Mouse (Mus musculus) gastrocnemius, adult 2 months (tissue): ENCODE measurements around the gene Prkar1a. TPM values are rescaled to one million over a fixed set of nuclear protein-coding genes. Genes with fewer than 3 reads are reported as not detected.

Experiments used
- DNase-seq: peaks from one replicate; pipeline ENCODE4 v3.0.0; 2022
- H3K27ac ChIP-seq: fragments of 200-600 bp; 2 replicates; pipeline ENCODE4 v1.8.1; 2022; ENCODE audit warnings: mild to moderate bottlenecking
- H3K4me3 ChIP-seq: fragments of 200-600 bp; 2 replicates; pipeline ENCODE4 v1.8.1; 2022; ENCODE audit warnings: mild to moderate bottlenecking, moderate library complexity
- CTCF ChIP-seq: fragments of 200-600 bp; IDR thresholded peaks from 2 replicates; pipeline ENCODE4 v1.8.1; 2022; ENCODE audit warnings: antibody characterized with exemption, mild to moderate bottlenecking, moderate library complexity
- intact Hi-C: fragments of 180-260 bp; cut with DNase I; formaldehyde crosslinking; loops from one replicate; pipeline ENCODE4 v1.15.1; 2025
- total RNA-seq, 2 experiments: library from RNA; stranded (reverse); gene quantifications; 2 replicates each; pipeline ENCODE4 v1.2.3; 2021

Gene Prkar1a
- total RNA-seq, 2 experiments from 2014 or later, result 98.9 to 117 TPM

DNA sequence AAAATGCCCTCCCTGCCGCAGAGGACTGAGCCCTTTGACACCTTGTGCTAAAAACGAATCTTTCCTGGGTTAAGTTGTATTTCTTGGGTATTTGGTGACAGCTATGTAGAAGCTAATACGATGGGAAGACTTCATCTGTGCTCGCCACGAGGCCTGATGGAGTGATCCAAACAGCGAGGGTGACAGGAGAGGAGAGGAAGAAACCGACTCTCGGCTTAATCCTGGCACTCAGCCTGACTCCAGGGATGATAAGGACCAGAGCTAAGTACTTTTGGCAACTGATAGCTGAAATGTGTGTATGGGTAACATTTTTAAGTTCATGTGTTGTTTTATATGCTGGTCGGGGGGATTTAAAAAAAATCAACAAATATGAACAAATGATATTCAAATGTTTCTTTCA is 31.7 kb downstream of the Prkar1a start:
- TF ChIP-seq CTCF, result no peak
- intact Hi-C loops, result no loop called here
- Histone ChIP-seq H3K4me3 (no peak overlapping the region), H3K27ac (peak overlapping the region; percentile 51)
- DNase-seq, result no peak

DNA sequence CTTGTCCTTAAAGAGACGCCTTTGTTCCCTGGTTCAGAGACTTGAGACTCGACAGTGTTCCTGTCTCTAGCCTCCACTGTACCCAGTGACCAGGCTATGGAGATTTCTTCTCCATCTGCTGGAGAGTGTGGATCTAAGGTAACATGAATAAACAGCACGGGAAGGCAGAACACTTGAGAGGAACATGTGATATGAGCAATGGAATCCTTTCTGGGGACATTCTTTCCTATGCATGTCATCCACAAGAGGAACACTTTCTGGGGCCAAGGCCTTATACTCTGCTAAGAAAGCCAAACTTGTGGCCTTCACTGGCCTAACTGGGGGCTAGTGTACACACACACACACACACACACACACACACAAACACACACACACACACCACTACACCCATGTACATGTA is 32.4 kb downstream of the Prkar1a start:
- no peak overlapping the region for H3K4me3 ChIP-seq
- no peak for DNase-seq
- TF ChIP-seq CTCF, result no peak
- H3K27ac ChIP-seq, result peak overlapping the region; percentile 51
- intact Hi-C loops, result no loop called here

DNA sequence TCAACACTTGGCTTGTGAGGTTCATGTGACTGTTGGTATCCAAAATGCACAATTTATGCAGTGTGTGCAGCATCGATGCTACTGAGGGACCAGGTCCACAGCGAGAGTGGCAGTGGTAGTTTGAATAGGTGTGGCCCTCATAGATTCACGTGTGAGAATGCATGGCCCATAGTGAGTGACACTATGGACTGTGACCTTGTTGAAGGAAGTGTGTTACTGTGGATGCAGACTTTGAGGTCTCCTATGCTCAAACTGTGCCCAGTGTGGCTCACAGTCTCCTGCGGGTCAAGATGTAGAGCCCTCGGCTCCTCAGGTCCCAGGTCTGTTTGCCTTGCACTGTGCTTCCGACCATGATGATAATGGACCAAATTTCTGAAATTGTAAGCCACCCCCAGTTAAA is 33.0 kb downstream of the Prkar1a start:
- Histone ChIP-seq H3K4me3 (no peak overlapping the region), H3K27ac (peak overlapping the region; percentile 12; the same call in 1 of the 2 replicates)
- DNase-seq, result no peak
- intact Hi-C loops, result no loop called here
- no peak for TF ChIP-seq CTCF

DNA sequence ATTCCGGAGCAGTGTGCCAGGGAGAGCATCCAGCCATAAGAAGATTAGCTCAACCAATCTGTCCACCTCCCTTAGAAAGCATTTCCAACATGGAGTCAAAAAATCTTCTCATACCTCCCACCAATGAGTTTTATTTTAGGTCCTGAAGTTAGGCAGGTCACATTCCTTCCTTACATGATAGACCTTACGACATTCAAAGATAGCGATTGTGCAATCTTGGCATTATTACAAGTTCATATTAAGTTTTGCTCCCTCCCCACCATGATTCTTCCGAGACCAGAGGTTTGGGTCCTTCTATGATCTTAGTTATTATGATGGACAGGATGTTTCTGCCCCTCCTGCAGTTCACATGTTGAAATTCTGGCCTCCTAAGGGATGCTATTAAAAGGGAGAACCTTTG is 40.3 kb downstream of the Prkar1a start:
- intact Hi-C loops, result no loop called here
- Histone ChIP-seq H3K4me3 (no peak overlapping the region), H3K27ac (no peak overlapping the region)
- no peak for TF ChIP-seq CTCF
- no peak for DNase-seq

DNA sequence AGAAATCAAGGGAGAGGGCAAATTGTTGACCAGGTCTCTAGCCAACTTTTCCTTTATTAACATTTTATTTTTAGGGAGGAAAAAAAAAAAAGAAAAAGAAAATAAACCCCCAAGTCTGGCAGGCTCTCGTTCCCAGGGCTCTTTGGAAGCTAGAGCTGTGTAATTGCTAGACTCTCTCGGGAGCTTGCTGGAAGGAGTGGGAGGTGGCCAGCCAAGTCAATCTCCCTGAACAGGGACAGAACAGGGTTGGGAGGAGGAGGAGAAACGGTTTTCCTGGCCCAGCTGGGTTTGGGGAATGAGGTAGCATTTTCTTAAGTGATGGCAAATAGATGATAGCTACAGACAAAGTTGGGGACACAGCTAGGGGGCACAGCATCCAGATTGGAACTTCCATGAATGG is 43.5 kb downstream of the Prkar1a start:
- TF ChIP-seq CTCF, result no peak
- DNase-seq, result peak; percentile 70

DNA sequence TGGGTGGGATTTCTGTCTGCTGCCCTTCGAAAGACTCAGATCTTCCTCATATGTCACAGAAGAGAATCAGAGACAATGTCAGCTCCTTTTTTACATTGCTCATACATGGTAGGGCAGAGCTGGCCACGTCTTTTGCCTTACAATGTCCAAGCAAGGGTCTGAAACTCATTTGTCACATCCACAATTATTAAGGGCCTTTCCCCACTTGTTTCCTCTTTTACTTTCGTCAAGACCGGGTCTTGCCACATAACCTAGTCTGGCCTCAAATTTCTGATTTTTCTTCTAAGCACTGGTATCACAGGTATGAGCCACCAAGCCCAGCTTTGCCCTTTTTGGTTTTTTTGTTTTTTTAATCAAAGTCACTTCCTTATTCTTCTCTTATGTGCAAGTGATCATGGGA is 47.3 kb downstream of the Prkar1a start:
- TF ChIP-seq CTCF, result no peak
- Histone ChIP-seq H3K4me3 (no peak overlapping the region), H3K27ac (no peak overlapping the region)
- intact Hi-C loops, result no loop called here
- DNase-seq, result no peak

More for the DNA sequence above, 43.5 kb downstream of the Prkar1a start:
- Histone ChIP-seq H3K4me3 (no peak overlapping the region), H3K27ac (peak overlapping the region; percentile 63)
- intact Hi-C loops, result no loop called here

DNA sequence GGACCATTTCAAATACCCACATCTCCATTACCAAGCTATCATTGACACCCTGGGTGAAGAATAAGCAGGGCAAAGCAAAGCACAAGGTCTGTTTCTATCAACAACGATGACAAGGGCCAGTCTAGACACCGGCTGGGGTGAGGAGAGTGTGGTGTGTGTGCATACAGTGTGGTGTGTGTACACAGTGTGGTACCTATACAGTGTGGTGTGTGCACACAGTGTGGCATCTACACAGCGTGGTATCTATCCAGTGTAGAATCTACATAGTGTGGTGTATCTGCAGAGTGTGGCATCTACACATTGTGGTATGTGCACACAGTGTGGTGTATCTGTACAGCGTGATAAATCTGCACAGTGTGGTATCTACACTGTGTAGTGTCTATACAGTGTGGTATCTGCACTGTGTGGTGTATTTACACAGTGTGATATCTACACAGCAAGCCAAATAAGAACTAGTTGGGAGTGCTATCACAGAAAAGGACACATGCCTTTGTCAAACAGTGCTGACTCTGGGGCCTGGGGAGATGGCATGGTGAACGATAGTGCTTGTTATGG is 48.0 kb downstream of the Prkar1a start:
- no peak for TF ChIP-seq CTCF
- DNase-seq, result no peak
- intact Hi-C loops, result no loop called here
- no peak overlapping the region for H3K4me3 ChIP-seq
- no peak overlapping the region for H3K27ac ChIP-seq

DNA sequence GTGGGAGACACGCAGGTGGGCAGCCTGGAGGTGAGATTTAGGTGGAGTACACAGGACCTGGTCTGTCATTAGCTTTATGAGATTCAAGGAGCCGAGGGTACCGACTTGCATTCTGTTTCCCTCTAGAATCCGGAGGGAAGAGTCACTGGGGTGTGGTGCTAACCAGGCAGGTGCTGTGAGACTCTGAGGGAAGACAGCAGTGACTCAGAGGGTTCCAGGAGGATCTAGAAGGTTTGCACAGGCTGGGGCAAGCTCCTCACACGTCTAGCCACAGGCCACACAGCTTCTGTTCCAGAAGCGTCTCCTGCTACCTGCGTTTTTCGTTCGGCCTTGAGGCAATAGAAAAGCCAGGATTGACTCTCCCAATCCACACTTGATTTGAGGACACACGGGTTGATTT is 49.5 kb downstream of the Prkar1a start:
- no peak overlapping the region for H3K4me3 ChIP-seq
- TF ChIP-seq CTCF, result no peak
- 0 out of 2 replicates have a peak overlapping the region, but pooled peaks have one; percentile 6 for H3K27ac ChIP-seq
- DNase-seq, result no peak
- intact Hi-C loops, result no loop called here

DNA sequence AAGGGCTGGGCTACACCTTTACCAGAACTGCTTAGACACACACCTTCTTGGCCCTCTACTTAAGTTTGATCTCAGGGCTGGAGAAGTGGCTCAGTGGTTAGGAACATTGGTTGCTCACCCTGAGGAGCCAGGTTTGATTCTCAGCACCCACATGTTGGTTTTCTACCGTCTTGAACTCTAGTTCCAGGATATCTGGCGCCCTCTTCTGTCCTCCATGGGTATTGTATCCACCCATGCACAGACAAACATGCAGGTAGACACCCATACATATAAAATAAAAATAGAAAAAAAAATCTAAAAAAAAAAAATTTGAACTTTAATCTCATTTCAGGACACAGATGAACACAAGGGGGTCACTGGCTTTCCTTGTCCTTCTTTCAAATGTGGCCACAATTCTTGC is 50.6 kb downstream of the Prkar1a start:
- DNase-seq, result no peak
- intact Hi-C loops, result no loop called here
- H3K4me3 ChIP-seq, result no peak overlapping the region
- H3K27ac ChIP-seq, result no peak overlapping the region
- TF ChIP-seq CTCF, result peak; percentile 31

DNA sequence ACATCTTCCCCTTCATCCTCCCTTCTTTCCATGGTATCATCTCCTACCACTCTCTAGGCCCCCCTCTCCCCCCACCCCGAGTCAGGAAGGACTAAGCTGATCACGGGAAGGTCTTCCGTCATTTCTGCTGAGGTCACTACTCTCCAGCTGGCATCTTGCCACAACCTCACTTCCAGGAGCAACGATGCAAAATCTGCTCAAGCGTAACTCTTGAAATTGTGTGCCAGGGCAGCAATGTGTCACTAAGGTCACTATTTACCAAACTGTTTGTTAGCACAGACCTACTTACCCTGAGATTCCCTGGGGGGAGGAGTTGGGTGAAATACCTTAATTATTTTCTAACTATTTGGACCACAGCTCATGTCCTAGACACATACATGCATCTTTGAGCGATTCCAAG is 51.6 kb downstream of the Prkar1a start:
- intact Hi-C loops, result no loop called here
- no peak for TF ChIP-seq CTCF
- no peak overlapping the region for H3K27ac ChIP-seq
- no peak overlapping the region for H3K4me3 ChIP-seq
- no peak for DNase-seq

DNA sequence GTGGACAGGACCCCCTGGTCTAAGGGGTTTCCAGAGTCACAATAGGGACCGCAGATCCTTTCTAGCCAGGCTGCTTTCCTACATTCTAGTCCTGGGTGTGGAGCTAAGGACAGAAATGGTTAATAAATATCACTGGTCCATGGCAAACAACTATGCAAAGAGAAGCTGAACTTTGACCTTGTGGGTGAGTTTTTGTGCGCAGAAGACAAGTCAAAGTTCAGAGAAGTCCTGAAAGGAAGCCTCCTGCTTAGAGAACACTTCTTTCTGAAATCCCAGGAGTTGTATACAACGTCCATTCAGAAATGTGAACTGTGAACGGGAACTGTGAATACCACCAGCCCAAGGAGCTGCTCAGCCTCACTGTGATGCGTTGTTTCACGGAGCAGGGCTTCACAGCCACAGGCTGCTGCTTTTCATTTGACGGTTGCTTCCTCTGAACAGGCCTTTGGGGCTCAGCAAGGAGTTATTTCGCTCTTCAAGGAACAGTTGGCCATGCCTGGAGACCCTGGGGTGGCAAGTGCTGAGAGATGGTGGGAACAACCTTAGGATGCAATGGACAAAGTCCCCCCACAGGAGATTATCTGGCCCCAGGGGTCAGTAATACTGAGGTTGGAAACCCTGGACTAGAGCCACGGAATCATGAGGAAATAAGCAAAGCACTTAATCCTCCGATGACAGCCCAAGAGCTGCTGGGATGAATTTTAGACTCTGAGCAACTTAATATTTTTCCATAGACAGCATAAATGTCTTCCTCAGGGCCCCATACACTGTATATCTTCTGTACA is 53.0 kb downstream of the Prkar1a start:
- Histone ChIP-seq H3K4me3 (no peak overlapping the region), H3K27ac (no peak overlapping the region)
- DNase-seq, result no peak
- no peak for TF ChIP-seq CTCF
- intact Hi-C loops, result no loop called here

DNA sequence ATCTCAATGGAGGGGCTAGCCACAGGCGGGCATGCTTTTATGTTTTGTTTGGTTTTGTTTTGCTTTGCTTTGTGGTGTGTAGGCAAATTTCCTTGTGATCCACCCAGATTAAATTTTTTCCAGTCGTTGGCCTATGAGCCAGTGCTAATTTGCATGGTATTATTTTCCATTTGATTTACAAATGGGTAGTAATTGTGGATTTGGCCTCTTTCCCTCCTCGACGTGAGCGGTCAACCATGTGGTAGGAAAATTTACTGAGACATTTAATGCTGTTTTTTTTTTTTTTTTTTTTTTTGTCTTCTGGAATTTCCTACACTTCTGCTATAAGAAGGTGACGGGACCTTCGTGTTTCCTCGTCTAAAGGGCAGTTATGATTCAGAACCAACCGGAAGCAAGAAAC is 54.6 kb downstream of the Prkar1a start:
- TF ChIP-seq CTCF, result no peak
- DNase-seq, result no peak
- intact Hi-C loops, result no loop called here
- Histone ChIP-seq H3K4me3 (no peak overlapping the region), H3K27ac (no peak overlapping the region)

DNA sequence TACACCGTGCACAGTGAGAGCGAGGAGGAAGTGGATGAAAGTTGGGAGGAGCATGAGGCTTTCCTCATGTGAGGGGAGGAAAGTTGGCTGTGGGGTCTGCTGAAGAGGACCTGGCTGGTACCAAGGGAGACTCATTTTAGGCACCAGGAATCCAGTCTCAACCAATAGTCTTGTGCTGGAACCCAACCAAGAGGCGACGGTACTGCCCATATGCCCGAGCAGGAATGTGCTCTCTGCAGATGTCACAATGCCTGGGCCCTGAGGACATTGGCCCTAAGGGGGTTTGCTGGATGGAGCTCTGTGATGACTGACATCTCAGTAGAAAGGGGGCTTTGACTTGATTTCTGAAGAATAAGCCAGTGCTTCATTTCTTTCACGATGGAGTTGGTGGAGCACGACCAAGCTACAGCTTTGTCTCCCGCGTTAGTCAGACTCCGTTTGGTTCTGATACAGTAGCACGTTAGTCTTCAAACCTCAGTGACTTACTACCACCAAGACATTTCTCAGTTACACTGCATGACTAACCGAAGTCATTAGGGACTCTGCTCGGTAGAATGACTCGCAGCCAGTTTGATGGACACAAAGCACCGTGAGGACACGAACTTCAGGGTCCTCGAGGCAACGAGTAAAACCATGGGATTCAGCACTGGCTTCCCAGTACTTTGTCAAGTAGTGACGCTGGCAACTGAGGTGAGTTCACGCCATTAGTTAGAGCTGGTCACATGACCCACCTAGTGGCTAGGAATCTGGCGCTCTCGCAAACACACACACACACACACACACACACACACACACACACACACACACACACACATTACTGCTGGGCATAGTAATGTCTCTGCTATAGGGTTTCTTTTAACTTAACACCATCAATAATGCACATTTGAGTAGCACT is 55.4 kb downstream of the Prkar1a start:
- intact Hi-C loops, result no loop called here
- no peak overlapping the region for H3K4me3 ChIP-seq
- TF ChIP-seq CTCF, result no peak
- no peak for DNase-seq
- H3K27ac ChIP-seq, result no peak overlapping the region
